Mouse (Mus musculus) CD8-positive naive resting alpha-beta T cell, adult 2 months (primary cell): Measurements from ENCODE around the gene Chd6.
A peak's percentile ranks its signal among the peaks of the same experiment; 100 is the strongest.

Experiments used
- DNase-seq, 2 experiments: peaks; one replicate each; pipeline ENCODE4 v3.0.0; 2022; ENCODE audit warnings: low read depth in 2 of 2, low spot score in 2 of 2

The Chd6 gene

DNA sequence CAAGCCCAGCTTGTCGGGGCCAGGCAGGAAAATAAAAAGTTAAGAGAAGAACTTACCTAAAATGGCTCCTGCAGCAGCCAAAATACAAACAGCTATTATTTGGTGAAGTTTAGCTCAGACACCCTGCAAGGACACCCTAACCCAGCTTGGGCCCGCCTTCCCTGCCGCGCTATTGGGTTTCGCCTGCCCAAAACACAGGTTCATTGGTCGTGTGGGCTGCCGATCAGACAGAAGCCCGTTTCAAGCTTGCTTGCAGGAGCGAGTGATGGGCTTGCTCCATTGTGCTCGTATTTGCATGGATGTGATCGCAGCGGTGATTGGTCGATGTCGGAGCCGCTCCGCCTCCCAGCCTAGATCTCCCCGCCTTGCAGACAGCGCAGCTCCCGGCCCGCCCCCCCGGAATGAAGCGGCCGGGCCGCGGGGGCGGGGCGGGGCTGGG, at the start of gene Chd6:
Gene Chd6, minus strand, starts transcription at position 143 of the 439 bp plus-strand sequence.
- peak; percentile 97 for DNase-seq

DNA sequence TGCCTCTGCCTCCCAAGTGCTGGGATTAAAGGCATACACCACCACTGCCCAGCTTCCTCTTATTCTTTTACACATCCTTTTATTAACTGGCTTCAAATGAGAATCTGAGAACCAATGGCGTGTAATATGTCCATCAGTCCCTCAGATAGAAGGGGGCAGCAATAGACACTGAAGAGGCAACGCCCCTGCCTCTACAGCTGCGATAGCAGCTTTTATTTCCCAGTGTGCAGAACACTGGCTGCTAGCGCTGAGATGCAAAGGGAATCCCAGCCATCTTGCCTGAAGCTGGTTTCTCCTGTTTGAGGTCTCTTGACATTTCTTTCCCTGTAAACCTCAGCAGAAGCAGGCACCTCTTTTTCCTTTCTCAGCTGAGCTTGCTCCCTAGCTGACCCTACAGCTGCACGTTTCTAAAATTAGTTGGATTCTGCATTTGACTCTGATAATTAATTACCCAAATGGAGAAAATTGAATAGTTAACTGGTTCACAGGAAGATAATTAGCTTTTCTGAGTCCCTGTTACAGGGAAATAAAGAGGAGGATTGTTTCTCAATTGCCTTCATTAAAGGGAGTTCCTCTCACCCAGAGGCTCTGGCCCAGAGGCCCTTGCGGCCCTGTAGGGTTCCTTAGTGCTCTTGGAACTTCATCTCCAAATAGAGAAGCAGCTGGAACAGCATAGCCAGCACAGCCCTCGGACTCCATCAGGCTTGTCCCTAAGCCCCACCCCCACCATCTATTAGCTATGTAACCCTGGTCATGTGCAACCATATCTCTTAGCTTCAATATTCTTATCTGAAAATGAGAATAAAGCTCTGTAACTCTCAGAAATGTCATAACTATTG, 41.3 kb upstream of the Chd6 start:
- DNase-seq = no peak

DNA sequence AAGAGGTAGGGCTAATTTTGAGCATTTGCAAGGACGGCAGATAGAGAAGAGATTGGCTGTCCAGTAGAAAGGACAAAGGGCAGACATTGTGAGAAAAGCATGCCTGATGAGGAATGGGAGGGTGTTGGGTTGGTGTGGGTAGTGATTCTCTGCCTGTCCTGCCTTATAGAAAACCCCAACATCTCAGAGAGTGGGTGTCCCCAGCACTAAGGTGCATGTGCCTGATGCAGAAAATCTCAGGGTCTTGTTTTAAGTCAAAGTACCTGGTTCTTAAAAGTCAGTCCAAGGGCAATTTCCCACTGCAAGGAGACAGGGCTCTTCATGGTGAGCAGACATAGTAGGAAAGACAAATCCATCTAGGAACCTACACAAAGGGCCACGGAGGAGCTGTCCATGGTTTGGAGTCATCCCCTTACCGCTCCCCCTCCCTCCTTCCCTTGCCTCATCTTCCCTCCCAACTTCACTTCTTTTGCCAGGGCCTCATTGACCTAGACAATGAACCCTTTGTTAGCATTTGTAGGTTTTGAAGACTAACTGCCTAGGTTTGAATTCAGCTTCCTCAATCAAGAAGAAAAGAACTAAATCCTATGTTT, 39.6 kb upstream of the Chd6 start:
- DNase-seq = no peak

DNA sequence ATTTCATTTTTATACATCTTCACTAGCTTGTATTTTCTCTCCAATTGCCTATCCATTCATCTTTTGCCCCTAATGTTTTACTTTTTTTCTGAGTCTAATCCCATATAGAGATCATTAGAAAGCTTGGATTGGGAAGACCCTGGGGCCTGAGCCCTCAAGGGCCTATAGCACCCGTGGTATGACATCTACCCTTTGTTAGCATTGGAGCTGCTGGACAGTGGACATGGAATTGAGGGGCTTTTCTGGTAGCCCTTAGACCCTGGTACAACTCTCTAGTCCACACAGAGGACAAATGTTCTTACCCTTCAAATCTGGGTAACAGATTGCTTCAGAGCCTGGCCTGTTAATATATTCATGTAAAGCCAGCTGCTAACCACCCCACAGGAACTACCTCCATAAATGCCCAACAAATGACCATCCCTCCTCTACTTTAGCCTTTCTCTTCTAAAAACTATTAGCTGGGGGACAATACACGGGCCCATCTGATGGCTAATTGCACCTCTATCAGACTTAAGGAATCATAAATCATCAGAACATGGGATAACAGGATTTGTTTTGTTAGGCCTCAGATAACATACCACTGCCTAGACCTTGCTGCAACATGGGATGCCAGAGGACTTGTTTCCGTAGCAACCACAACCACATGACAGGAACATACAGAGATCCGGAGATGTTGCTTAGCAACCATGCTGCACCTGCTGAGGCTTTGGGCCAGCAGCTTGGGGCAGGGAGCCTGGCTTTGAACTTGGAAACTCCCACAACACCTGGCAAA, 39.0 kb upstream of the Chd6 start:
- DNase-seq = no peak

DNA sequence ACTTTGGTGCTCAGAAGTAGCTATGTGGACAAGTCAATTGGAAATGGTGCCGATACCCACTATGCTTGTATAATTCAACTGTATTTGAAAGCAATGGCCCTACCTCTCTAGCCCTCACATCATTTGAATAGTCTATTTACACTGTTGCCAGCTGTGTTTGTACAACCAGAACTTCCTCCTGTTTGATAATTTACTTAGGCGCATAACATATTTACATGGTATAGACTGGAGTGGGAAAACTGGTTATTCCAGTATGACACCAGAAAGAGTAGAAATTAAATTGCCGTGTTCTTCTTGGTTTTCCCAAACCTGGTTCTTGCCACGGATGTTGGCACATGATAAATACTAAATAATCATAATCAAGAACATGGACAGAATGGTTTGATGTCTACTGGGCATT, 35.9 kb upstream of the Chd6 start:
- no peak for DNase-seq

DNA sequence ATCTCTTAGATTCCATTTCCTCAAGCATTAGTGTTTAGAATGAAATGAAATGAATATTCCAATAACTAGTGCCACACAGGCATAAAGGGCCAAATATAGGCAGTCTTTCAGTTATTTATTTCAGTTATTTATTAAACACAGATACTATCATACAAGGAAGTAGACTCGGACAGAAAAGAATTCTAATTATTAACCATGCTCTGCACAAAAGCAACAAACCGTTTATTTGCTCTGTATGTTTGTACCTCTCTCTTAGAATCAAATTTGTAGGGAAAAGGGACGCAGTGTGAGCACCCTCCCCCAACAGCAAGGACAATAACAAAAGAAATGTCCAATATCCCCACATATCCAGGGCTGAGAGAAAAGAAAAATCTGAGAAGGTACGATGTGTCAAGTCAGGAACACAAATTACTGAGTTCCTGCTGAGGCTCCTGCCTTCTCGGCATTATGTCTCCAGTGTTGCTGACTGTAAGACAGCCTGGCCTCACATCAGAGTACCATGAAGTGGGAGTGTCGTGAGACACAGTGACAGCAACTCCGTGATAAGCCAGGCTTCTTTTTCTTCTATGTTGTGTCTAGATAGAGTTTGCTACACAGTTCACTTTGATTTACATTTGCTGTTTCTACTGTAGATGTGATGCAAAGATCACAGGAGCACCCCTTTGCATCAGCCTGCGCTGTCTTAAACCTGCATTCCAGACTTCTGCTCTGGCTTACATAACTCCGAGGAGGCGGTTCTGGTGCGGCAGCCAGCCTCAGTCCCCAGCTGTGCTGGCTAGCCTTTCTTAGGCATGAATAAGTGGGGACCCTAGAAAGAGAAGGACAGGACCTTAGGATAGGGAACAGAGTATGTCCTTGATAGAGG, 30.0 kb upstream of the Chd6 start:
- no peak for DNase-seq

DNA sequence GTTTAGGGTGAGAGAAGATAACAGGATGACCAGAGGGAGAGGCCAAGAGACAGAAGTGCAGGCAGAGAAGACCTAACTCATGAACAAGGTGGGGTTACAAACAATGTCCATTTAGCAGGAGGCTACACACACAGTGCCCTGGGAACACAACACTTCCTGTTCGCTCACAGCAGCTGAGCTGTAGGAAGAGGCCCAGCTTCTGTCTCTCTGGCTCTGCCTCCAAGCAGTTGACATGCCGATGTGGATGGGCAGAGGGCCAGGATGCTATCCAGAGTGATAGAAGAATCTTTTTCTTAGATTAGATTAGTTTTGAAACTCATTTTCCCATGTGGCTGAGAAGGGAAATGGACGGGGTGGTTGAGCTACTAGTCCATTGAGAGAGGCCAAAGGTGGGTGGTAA, 28.1 kb upstream of the Chd6 start:
- no peak for DNase-seq

DNA sequence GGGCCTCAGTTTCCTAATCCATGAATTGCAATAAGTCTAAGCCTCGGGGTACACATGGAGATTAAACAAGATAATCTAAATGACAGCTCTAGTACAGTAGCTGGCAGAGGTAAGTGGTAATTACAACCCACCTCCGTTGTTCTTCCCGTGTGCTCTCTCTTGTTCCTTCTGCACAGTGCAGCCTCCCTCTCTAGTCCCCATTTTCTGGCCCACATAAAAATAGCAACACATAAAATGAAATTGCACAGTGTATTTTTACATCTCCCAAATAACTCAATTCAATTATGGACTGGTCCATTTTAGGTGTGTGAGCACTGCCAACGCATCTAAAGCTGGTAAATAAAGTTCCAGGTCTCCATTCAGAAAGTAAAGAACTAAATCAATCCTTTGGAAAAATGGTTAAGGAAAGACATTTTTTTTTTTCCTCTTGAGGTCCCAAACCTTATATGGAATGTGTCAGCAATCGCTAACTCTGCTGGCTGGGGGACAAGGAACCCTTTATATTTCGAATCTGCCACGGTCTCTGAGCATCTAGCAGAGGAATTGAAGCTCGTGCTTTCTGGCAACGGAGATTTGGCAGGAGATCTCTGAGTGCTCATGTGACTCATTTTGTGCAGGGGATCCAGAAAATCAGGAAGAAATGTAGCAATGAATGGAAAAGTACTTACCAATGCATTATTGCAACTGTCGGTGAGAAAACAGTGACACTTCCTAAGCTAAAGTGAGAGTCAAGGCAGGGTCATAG, 19.7 kb upstream of the Chd6 start:
- no peak for DNase-seq

DNA sequence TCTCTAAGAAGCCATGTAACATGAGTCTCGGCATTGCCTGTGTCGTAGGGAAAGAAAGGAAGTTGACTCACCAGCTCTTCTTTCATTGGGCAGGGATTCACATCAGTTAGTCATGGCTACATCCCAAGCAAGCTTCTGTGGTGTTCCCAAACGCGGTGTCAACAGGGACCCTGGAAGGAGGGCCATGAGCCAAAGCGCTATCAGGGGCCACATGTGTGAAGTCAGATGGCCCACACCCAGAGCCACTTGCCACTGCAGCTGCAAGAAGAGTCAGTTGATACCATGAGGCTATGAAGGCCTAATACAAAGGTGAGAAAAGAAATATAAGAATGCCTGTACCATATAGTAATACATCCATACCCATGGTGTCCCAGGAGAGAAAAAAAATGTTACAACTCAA, 3.1 kb upstream of the Chd6 start:
- DNase-seq = no peak

DNA sequence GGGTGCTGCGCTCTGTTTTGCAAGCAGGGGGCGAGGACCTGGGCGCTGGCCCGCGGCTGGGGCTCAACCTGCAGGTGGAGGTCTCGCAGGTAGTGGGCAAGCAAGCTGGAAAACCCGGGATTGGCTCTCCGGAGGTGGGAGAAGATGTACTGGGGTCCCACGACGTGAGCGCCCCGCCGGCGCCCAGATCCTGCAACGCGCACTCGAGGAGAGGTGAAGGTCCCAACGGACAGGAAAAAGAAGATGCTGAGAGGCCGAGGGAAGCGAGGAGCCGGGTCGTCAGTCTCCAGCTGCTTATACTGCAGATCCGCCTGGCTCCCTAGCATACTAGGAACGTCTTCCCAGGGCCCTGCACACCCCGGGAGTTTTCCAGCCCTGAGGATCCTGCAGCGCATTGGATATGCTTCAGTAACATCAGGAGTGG, 535 bp upstream of the Chd6 start:
- DNase-seq = peak in 1 of 2 experiments; percentile 8

DNA sequence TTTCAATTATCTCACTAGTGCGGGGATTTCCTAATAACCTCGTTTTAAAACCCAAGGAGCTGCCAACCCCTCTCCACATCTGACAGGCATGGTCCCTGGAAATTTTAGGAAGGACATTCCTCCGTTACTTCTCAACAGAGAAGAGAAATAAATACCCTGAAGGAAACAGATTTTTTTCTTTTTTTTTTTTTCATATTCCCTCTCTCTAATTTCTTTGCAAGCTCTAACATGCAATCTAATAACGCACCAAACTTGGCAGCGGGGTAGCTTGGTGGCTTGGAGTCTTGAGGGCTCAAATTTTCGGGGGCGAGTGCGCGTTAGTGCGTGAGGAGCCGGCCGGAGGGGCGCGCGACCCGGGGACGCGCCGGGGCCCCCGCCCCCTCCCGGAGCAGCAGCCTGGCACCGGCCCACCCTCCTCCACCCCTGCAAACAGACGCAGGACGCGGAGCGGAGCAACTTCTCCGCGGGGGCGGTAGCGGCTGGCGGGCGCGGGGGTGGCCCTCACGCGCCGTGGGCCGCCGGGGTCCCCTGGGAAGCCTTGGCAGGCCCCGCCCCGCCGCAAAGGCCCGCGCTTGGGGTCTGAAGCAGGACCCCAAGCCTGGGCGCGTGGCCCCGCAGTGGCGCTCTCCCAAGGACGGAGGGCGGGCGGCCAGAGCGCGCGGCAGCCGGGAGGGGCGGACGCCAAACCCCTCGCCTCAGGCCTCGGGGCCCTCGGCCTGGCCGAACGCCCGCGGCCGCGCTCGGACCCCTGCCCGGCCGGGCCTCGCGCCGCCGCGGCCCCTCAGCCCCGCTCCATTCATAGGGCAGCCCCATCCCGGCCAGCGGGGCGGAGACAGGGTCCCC, 569 bp downstream of the Chd6 start:
- peak; percentile 22 to 41 for DNase-seq

DNA sequence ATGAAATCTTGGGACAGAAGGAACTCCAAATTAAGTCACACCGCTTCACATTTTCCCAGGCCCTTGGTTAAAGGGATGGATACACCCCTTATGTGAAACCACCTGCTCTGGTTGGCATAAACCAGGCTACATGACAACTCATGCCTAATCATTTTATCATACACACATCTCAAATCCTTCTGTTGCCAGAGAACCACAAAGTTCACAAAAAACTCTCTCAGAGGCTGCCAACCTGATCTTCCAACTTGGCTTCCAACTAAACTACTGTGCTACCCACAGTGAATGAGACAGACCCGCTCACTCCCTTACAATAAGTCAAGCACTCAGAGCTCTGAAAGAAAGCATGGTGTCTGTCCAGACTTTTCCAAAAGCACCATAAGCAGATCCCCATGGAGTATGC, 1.6 kb downstream of the Chd6 start:
- no peak for DNase-seq

DNA sequence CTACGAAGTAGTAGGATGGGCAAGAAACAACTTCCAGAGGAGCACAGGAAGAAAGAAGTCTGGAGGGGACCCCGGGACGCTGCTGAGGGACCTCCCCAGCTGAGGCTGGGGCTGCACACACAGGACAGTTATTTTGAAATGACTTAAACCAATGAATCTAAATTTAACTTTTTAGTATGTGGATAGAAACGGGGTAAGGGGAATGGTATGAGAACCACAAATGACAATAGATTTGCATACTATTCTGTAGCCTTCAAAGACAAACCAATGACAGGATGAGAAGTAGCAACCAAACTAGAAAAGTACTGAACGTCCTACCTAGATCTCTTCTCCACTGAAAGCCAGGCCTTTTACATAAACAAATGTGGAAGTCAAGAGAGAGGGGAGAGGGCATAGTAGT, 5.1 kb downstream of the Chd6 start:
- no peak for DNase-seq

DNA sequence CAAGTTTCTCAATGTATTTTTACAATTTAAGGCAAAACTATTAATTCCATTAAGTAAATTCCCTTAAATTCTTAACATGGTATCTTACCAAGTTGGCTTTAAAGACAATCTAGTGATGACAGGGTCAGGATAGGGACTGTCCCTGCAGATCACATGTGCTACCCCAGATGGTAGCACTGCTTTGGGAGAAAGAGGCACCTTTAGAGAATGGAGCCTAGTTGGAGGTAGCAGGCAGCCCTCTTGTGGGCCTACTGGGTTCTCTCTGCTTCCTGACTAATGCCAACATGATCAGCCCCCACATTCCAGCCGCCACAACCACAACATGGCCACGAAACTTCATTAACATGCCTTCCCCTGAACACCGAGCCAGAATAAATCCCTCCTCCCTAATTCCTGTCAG, 6.8 kb downstream of the Chd6 start:
- no peak for DNase-seq

DNA sequence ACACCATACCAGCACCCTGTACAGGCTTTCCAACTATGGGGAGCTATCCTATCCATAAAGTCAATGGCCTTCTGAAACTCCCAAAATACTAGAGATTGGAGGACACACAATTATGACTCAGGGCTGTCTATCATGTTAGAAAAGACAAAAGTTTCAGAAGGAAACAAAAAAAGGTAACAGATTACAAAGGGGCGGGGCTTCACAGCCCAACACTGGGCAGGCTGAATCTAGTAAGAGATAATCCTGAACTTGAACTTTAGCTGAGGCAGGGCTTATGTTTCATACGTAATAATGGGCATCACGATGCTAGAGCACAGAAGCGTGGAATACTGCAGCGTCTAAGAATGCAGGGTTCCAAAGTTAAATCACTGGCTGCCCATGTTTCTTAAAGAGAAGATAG, 11.1 kb downstream of the Chd6 start:
- DNase-seq = no peak

DNA sequence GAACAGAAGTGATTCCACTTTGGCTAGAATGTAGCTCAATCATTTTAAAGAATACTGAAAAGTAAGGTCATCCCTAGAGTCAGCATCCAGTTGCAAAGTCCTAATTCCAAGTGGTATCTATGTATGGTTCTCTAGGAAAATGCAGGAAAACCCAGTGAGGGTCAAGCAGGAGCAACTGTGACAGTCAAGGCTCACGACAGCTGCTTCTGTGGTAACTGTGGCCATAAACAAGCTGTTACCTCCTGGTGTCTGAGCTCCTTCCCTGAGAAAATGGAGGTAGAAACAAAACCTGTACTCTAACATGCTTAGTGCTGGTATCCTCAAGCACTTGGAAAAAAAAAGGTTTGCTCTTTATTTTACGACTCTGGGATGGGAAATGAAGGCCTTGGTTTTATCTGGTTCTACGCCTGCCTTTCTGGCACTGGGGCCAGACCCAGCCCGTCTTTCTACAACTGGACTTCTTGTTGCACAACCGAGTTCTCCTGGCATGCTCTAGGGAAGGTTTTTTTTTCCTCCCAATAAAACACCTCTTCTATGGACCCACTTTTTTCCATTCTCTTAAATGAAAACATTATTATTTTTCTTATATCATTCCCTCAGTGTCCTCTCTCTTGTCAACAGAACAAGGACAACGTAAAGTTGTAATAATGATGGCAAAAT, 18.0 kb downstream of the Chd6 start:
- DNase-seq = no peak

DNA sequence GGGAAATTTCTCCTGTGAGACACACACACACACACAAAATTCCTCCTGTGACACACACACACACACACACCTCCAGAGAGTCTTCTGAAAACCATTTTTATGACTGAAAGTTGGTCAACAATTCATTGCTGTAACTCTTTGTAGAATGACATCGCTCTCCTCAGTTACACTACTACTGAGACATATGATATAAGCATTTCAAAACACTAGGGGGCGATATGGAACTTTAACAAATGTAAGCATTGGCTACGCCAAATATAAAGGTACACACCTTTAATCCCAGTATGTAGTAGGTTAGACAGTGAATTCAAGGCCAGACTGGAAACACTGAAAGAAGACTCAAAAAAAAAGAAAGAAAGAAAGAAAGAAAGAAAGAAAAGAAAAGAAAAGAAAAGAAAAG, 18.7 kb downstream of the Chd6 start:
- peak in 1 of 2 experiments; percentile 55 for DNase-seq

DNA sequence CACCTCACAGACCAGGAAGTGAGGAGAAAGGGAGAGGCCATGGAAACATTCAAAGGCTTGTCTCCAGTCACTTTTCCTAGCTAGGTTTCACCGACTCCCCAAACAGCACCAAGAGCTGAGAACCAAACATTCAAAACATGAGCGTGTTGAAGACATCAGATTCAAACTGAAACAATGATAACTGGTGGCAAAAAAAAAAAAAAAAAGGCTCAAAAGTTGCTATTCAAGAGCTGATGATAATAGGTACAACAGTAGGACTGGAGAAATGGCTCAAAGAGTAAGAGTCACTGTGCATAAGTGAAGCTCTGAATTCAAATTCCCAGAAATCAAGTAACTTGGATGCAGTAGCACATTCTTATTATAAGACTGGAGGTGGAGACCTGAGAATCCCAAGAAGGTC, 30.3 kb downstream of the Chd6 start:
- no peak for DNase-seq

DNA sequence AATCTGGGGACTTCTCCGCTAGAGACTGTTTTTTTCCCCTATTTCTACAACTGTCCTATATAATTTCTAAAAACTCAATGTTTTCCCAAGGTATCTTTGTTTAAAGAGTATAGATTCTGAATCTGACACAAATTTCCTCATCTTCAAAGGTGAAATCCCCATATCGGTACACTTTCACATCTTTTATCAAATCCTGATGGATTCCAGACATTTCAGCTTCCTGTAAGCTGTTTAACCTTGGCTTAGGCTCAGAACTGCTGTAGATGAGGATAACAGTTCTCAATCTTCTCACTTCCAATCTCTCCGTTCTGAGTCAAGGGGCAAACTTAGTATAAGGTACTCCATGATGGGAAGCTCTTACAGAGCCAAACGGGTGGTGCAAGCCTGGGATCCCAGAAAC, 32.6 kb downstream of the Chd6 start:
- no peak for DNase-seq
